Mouse (Mus musculus): ENCODE results near the gene Dek. TPM values are rescaled to one million over a fixed set of nuclear protein-coding genes. Genes with fewer than 3 reads are reported as not detected.

Dek gene
- polyA plus RNA-seq, 1 experiment, result 48.6 TPM

DNA sequence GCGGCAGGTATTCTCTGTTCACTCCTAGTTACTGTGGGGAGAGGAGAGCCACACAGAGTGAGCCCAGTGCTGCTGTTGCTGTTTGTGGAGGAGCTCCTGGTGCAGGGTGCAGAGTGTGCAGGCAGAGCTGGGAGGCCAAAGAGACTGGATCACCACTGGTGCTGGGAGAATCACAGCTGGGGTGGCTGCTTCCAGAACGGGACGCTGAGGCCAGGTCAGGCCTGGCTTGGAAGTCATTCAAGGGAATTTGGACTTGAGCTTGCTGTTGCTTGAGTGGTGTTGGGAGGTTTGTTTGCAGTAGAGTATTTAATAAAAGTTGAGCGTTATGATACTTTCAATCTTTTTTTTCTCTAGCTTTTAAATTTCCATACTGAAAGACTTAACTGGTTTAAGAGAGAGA, 58.0 kb downstream of the Dek start:
- 67% methylated on average over 4 of the region's 4 CpGs for WGBS

DNA sequence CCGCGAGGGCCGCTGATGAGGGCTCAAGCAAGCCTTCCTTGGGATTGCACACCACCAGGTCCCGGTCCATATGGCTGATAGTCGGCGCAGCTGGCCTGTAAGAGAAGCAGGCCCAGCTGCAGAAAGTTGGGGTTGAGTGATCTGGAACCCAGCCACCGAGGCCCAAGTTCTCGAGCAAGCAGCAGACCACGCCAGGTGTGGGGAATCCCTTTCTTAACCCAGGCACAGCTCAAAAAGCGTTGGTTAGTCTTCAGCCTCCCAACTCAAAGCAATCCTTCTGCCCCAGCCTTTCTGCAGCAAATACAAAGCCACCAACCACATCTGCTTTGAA, 61.4 kb downstream of the Dek start, which contains the start of gene Tpmt:
Tpmt (minus strand) TSS at position 121 of the 331 bp plus-strand sequence.
- Histone ChIP-seq H3K4me1 (ENCODE audit: control insufficient read depth, insufficient read depth, low read length) (peaks cover 8% of the 10 kb centered on the region; the same call in 1 of the 2 replicates), H3K27ac (ENCODE audit: insufficient read depth, low read length) (no peak within 1 kb of the TSS), H3K27me3 (ENCODE audit: control insufficient read depth, insufficient read depth, low read length) (no peaks in the 10 kb centered on the region), H3K4me3 (replicated peaks; ENCODE audit: insufficient read depth, low read depth, low read length) (peak within 1 kb of the TSS; percentile 83)
- TF ChIP-seq CTCF (IDR thresholded peaks at IDR 0.05; ENCODE audit: borderline replicate concordance, insufficient read depth, low read depth, low read length), result no peak
- no peak for TF ChIP-seq POLR2A (IDR thresholded peaks at IDR 0.05; ENCODE audit: borderline replicate concordance, insufficient read depth, low read length)
- DNase-seq, result peak in 1 of 2 experiments; percentile 33
- WGBS, result 10% methylated on average over 10 of the region's 10 CpGs

More for the DNA sequence above, 58.0 kb downstream of the Dek start:
- no peak for TF ChIP-seq POLR2A (IDR thresholded peaks at IDR 0.05; ENCODE audit: borderline replicate concordance, insufficient read depth, low read length)
- no peak for TF ChIP-seq CTCF (IDR thresholded peaks at IDR 0.05; ENCODE audit: borderline replicate concordance, insufficient read depth, low read depth, low read length)
- no peak overlapping the region for H3K27ac ChIP-seq (ENCODE audit: insufficient read depth, low read length)
- H3K4me1 ChIP-seq (ENCODE audit: control insufficient read depth, insufficient read depth, low read length), result peaks cover 3% of the 10 kb centered on the region; the same call in 1 of the 2 replicates
- no peak for DNase-seq
- H3K27me3 ChIP-seq (ENCODE audit: control insufficient read depth, insufficient read depth, low read length), result no peaks in the 10 kb centered on the region
- H3K4me3 ChIP-seq (replicated peaks; ENCODE audit: insufficient read depth, low read depth, low read length), result no peak overlapping the region

DNA sequence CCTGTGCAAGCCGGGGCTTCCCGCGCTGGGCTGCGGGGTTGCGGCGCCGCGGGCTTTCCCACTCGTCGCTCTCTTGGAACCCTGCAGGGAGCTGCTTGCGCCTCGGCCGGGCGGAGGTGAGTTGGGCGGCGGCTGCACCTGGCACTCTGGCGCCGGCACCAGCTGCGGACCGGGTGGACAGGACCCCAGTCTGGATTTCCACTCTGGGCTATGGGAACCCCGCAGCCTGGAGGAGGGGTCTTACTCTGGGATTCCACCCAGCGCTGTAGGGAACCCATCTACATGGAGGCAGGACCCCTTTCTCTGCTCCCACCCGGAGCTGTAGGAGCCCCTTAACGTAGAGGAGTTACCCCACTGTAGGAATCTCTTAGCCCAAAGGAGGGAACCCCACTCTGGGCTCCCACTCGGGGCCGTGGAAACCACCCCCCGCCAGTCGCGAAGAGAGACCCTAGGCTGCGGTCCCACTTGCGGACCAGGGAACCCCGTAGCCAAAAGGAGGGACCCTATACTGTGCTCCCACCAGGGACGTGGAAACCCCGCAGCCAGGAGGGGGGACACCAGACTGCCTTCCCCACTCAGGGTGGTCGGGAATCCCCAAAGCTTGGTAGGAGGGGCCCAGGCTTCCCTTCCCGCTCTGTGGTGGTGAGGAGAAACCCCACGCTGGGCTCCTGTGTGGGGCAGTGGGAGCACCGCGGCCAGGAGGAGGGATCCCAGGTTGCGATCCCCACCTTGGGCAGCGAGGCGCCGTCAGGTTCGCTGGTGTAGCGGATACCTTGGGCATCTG, 62.0 kb downstream of the Dek start:
- Histone ChIP-seq H3K4me3 (replicated peaks; ENCODE audit: insufficient read depth, low read depth, low read length) (peak overlapping the region; percentile 83), H3K27me3 (ENCODE audit: control insufficient read depth, insufficient read depth, low read length) (no peaks in the 10 kb centered on the region), H3K4me1 (ENCODE audit: control insufficient read depth, insufficient read depth, low read length) (peaks cover 8% of the 10 kb centered on the region; the same call in 1 of the 2 replicates), H3K27ac (ENCODE audit: insufficient read depth, low read length) (no peak overlapping the region)
- 2% methylated on average over 45 of the region's 45 CpGs for WGBS
- DNase-seq, result peak; percentile 31 to 49
- no peak for TF ChIP-seq POLR2A (IDR thresholded peaks at IDR 0.05; ENCODE audit: borderline replicate concordance, insufficient read depth, low read length)

DNA sequence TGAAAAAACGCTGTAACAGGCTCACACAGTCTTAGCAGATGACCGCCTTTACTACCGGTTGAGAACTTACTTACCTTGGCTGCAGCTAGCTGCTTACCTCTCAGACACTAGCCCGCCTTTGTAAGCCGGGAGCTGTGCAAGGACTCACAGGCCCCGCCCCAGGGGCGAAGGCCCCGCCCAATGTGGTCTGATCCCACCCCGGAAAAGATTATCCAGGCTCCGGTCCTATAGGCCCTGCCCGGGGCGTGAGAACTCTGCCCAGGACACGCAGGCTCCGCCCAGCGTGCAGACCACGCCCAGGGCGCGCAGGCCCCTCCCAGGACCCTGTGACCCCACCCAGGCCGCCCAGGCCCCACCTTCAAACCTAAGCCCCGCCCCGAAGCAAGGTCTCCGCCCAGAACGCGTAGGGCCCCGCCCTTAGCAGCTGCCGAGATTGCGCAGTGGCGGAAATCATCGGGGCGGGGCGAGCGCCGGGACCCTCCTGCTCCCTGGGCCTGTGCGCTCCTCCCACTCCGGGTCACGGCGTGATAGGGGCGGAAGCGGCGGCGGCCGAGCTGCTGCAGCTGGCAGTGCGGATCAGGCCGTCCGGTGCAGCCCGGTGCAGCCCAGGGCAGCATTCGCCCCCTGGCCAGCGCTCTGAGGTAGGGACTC, 62.8 kb downstream of the Dek start, which contains the start of gene Kdm1b:
Kdm1b (plus strand) TSS at position 470 of the 651 bp plus-strand sequence.
- no peak for TF ChIP-seq CTCF (IDR thresholded peaks at IDR 0.05; ENCODE audit: borderline replicate concordance, insufficient read depth, low read depth, low read length)
- TF ChIP-seq POLR2A (IDR thresholded peaks at IDR 0.05; ENCODE audit: borderline replicate concordance, insufficient read depth, low read length), result peak; percentile 63
- no peaks in the 10 kb centered on the region for H3K27me3 ChIP-seq (ENCODE audit: control insufficient read depth, insufficient read depth, low read length)
- H3K27ac ChIP-seq (ENCODE audit: insufficient read depth, low read length), result no peak within 1 kb of the TSS
- peaks cover 8% of the 10 kb centered on the region; the same call in 1 of the 2 replicates for H3K4me1 ChIP-seq (ENCODE audit: control insufficient read depth, insufficient read depth, low read length)
- DNase-seq, result peak; percentile 98 to 99
- H3K4me3 ChIP-seq (replicated peaks; ENCODE audit: insufficient read depth, low read depth, low read length), result peak within 1 kb of the TSS; percentile 83
- under 1% methylated on average over 48 of the region's 48 CpGs for WGBS

DNA sequence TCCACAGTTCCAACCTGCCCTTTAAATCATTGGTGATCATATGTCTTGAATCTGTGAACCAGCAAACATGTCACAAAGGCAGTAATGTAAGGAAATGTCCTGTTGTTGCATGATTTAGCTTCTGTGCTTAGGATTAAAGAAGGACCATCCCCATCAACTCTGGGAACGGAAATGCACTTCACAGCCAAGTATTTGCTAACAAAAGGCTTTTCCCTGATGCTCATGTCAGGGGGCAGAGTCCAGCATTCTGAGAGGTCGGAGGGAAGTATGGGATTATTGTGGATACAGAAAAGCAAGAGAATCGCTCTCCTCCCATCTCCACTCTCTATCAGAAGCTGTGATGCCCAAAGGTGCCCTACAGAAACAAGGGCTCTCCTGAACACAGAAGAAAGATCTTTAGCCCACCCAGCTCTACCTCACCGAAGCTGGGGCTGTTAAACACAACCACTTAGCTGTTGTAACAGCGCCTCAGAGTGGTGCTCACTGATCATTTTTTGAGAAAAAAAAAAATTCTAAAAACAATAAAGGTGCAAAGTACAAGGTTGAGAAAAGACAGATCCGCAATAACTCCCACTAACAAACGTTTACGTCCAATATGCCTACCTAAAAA, 63.9 kb downstream of the Dek start:
- no peaks in the 10 kb centered on the region for H3K27me3 ChIP-seq (ENCODE audit: control insufficient read depth, insufficient read depth, low read length)
- DNase-seq, result peak in 1 of 2 experiments; percentile 9
- peak overlapping the region; percentile 83 for H3K4me3 ChIP-seq (replicated peaks; ENCODE audit: insufficient read depth, low read depth, low read length)
- H3K4me1 ChIP-seq (ENCODE audit: control insufficient read depth, insufficient read depth, low read length), result peaks cover 8% of the 10 kb centered on the region; the same call in 1 of the 2 replicates
- TF ChIP-seq POLR2A (IDR thresholded peaks at IDR 0.05; ENCODE audit: borderline replicate concordance, insufficient read depth, low read length) (no peak), CTCF (IDR thresholded peaks at IDR 0.05; ENCODE audit: borderline replicate concordance, insufficient read depth, low read depth, low read length) (no peak; the same call in 1 of the 2 replicates)
- no peak overlapping the region for H3K27ac ChIP-seq (ENCODE audit: insufficient read depth, low read length)
- 39% methylated on average over 8 of the region's 8 CpGs for WGBS

DNA sequence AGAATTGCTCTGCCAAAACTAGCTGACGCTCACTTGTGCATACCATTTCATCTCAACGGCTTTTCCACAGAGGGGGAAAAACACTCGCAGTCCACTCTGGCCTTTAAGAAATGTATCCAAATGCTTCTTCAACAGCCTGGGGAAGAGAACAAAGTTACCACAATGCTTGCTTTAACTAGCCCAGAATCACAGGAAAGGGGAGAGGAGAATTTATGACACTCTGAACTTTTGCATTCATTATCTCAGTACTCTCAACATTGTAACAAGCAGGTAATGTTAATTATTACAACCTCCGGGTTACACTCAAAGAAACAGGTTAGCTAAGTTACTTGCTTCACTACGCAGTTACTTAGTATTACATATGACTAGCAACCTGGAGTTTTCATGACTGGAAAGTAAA, 65.9 kb downstream of the Dek start:
- H3K27me3 ChIP-seq (ENCODE audit: control insufficient read depth, insufficient read depth, low read length), result no peaks in the 10 kb centered on the region
- H3K4me3 ChIP-seq (replicated peaks; ENCODE audit: insufficient read depth, low read depth, low read length), result no peak overlapping the region
- H3K4me1 ChIP-seq (ENCODE audit: control insufficient read depth, insufficient read depth, low read length), result peaks cover 8% of the 10 kb centered on the region; the same call in 1 of the 2 replicates
- TF ChIP-seq POLR2A (IDR thresholded peaks at IDR 0.05; ENCODE audit: borderline replicate concordance, insufficient read depth, low read length), result no peak
- no peak for TF ChIP-seq CTCF (IDR thresholded peaks at IDR 0.05; ENCODE audit: borderline replicate concordance, insufficient read depth, low read depth, low read length)
- 93% methylated on average over 5 of the region's 5 CpGs for WGBS
- DNase-seq, result no peak
- no peak overlapping the region for H3K27ac ChIP-seq (ENCODE audit: insufficient read depth, low read length)

DNA sequence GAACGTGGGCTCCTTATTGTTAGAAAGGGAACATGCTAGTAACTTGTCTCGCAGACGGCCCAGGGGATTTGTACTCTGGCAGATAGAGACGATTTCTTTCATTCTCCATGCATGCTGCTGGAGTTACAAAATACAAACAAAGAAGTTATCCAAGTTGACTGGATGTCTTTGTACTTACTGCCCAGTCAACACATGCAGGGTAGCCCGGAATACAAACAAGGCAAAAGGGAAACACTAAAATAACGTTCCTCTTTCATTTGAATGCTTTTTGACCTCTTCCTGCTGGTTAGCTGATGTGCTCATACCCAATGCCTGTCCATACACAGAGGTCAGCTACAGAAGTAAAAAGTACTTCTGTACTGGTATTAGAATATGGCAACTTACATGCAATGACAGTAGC, 68.1 kb downstream of the Dek start:
- Histone ChIP-seq H3K4me3 (replicated peaks; ENCODE audit: insufficient read depth, low read depth, low read length) (no peak overlapping the region), H3K27me3 (ENCODE audit: control insufficient read depth, insufficient read depth, low read length) (no peaks in the 10 kb centered on the region), H3K4me1 (ENCODE audit: control insufficient read depth, insufficient read depth, low read length) (peaks cover 5% of the 10 kb centered on the region; the same call in 1 of the 2 replicates), H3K27ac (ENCODE audit: insufficient read depth, low read length) (no peak overlapping the region)
- 77% methylated on average over 6 of the region's 6 CpGs for WGBS
- TF ChIP-seq POLR2A (IDR thresholded peaks at IDR 0.05; ENCODE audit: borderline replicate concordance, insufficient read depth, low read length) (no peak), CTCF (IDR thresholded peaks at IDR 0.05; ENCODE audit: borderline replicate concordance, insufficient read depth, low read depth, low read length) (no peak)
- no peak for DNase-seq

Other genes with a start within 250 kb of the Dek start
- gene Kif13a, start 176.3 kb downstream of the Dek start, polyA plus RNA-seq (2012; rRNA removed), result 36.5 and 38.5 TPM in 2 replicates
- 13.5 TPM in 2 replicates for gene Nhlrc1, start 91.4 kb downstream of the Dek start, polyA plus RNA-seq (2012; rRNA removed)
- 7.6 and 8.2 TPM in 2 replicates for gene Kdm1b, start 62.7 kb downstream of the Dek start, polyA plus RNA-seq (2012; rRNA removed)
- 15.0 and 17.4 TPM in 2 replicates for gene Tpmt, start 61.5 kb downstream of the Dek start, polyA plus RNA-seq (2012; rRNA removed)
- gene Rnf144b, start 16.5 kb upstream of the Dek start, polyA plus RNA-seq (2012; rRNA removed), result 8.5 and 8.9 TPM in 2 replicates